Comparison of ENCODE assay signal across 10 mouse cellular contexts in genomic region chr19:55380764-55381163, GRCm38 (mm10).
A peak's percentile ranks its signal among the peaks of the same experiment; 100 is the strongest.
DNase-seq lines count a peak whose midpoint lies in the region; ATAC-seq and TF ChIP-seq lines count a peak whose summit lies in the region.
"Had no signal": no experiment of that assay in that cellular context is flagged by ENCODE, and none has a peak within 500 bp of the region (broad histone marks: within the 10 kb centered on the region; RNA-seq: fewer than 3 reads in every experiment).

No protein-coding gene starts in this region.

- peak overlapping the region; percentile 7 for H3K4me3 ChIP-seq in cerebellum, adult 2 months (replicated peaks; ENCODE audit: insufficient read depth, low read depth, low read length)
- H3K4me3 ChIP-seq in ES-E14 (ENCODE audit: insufficient read depth in 1 of 2, low read depth in 1 of 2, low read length in 2 of 2, poor library complexity in 1 of 2, severe bottlenecking in 1 of 2) = no peak overlapping the region
- H3K4me3 ChIP-seq in forebrain, embryonic 12.5 days (replicated peaks) = no peak overlapping the region

- TF ChIP-seq CTCF in cerebellum, adult 2 months (IDR thresholded peaks at IDR 0.05; ENCODE audit: borderline replicate concordance, insufficient read depth, low read depth, low read length) = no peak

- no peaks in the 10 kb centered on the region for H3K9me3 ChIP-seq in ES-E14 (ENCODE audit: control insufficient read depth, insufficient read depth, low read depth, low read length)
- no peaks in the 10 kb centered on the region for H3K9me3 ChIP-seq in forebrain, embryonic 12.5 days

- no peak for DNase-seq in cerebellum, adult 2 months
- no peak for DNase-seq in cerebellum, adult 11-12 months
- DNase-seq in ES-E14 (ENCODE audit: low read depth, low spot score) = peak; percentile 19
- peak; percentile 34 for DNase-seq in mesoderm, embryonic 11.5 days (ENCODE audit: low read depth, low spot score)
- DNase-seq in adrenal gland, postnatal 10 days = no peak
- DNase-seq in ovary, postnatal 36 days (ENCODE audit: low spot score) = no peak
- no peak for DNase-seq in frontal cortex, adult 2 months (ENCODE audit: extremely low spot score in 1 of 2, low spot score in 1 of 2)
- DNase-seq: gastrocnemius, postnatal 25 days; liver had no signal

- peak overlapping the region; percentile 47 for H3K4me2 ChIP-seq in forebrain, embryonic 12.5 days

- in situ Hi-C loops in ES-E14 (cut with MboI; ENCODE audit: low sequenced_read_pairs in 2 of 2, unreplicated experiment in 2 of 2) = no loop called here

- WGBS in cerebellum, adult 2 months = 35% methylated on average over 12 of the region's 12 CpGs
- 2% methylated on average over 12 of the region's 12 CpGs for WGBS in forebrain, embryonic 12.5 days

- no peak overlapping the region for H3K9ac ChIP-seq in ES-E14 (ENCODE audit: insufficient read depth, low read depth, low read length, poor library complexity, severe bottlenecking)
- H3K9ac ChIP-seq in forebrain, embryonic 12.5 days = no peak overlapping the region

- no peaks in the 10 kb centered on the region for H3K36me3 ChIP-seq in ES-E14 (ENCODE audit: control insufficient read depth, insufficient read depth, low read length, poor library complexity, severe bottlenecking)
- H3K36me3 ChIP-seq in forebrain, embryonic 12.5 days (replicated peaks) = no peaks in the 10 kb centered on the region

- peak; percentile 79 for ATAC-seq in forebrain, embryonic 12.5 days (ENCODE audit: low FRiP score)

- no peak overlapping the region for H3K27ac ChIP-seq in cerebellum, adult 2 months (ENCODE audit: insufficient read depth, low read length)
- no peak overlapping the region for H3K27ac ChIP-seq in ES-E14 (ENCODE audit: insufficient read depth, low read depth, low read length, poor library complexity, severe bottlenecking)
- no peak overlapping the region for H3K27ac ChIP-seq in forebrain, embryonic 12.5 days

- no peaks in the 10 kb centered on the region for H3K27me3 ChIP-seq in cerebellum, adult 2 months (ENCODE audit: control insufficient read depth, insufficient read depth, low read length)
- peaks cover 48% of the 10 kb centered on the region for H3K27me3 ChIP-seq in forebrain, embryonic 12.5 days

- no peak for TF ChIP-seq POLR2A in cerebellum, adult 2 months (IDR thresholded peaks at IDR 0.05; ENCODE audit: borderline replicate concordance, insufficient read depth, low read length)

- H3K4me1 ChIP-seq in cerebellum, adult 2 months (ENCODE audit: control insufficient read depth, insufficient read depth, low read length) = no peaks in the 10 kb centered on the region
- peaks cover 0 to 3% of the 10 kb centered on the region in 2 experiments; a peak in 1 of 4 replicates for H3K4me1 ChIP-seq in ES-E14 (ENCODE audit: control insufficient read depth in 2 of 2, insufficient read depth in 2 of 2, low read length in 2 of 2, poor library complexity in 1 of 2)
- peaks cover 48% of the 10 kb centered on the region for H3K4me1 ChIP-seq in forebrain, embryonic 12.5 days

TF ChIP-seq in ES-E14, 5 proteins besides CTCF, POLR2A, EP300 and RAD21:
- TF ChIP-seq ZC3H11A (IDR thresholded peaks at IDR 0.05; ENCODE audit: borderline replicate concordance, low read depth, low read length) (0 out of 2 replicates have a peak, but pooled peaks have one; percentile 2), MAFK (IDR thresholded peaks at IDR 0.05; ENCODE audit: insufficient read depth, low read depth, low read length) (no peak)

Comparison
In these comparisons a context has a peak if more than half of its experiments do, and no peak if none do; other contexts are left out.
1. DNase-seq: peak in ES-E14 (single experiment) and mesoderm, embryonic 11.5 days (single experiment); none in cerebellum, adult 2 months (0 of 2), cerebellum, adult 11-12 months (single experiment), adrenal gland, postnatal 10 days (single experiment), ovary, postnatal 36 days (single experiment) and frontal cortex, adult 2 months (0 of 2).